Mouse (Mus musculus) B cell, adult 2 months (primary cell): Measurements from ENCODE around the gene Baiap2.
A peak's percentile ranks its signal among the peaks of the same experiment; 100 is the strongest.

Source experiments
- DNase-seq, 2 experiments: peaks; one replicate each; pipeline ENCODE4 v3.0.0; 2022

Gene Baiap2

DNA sequence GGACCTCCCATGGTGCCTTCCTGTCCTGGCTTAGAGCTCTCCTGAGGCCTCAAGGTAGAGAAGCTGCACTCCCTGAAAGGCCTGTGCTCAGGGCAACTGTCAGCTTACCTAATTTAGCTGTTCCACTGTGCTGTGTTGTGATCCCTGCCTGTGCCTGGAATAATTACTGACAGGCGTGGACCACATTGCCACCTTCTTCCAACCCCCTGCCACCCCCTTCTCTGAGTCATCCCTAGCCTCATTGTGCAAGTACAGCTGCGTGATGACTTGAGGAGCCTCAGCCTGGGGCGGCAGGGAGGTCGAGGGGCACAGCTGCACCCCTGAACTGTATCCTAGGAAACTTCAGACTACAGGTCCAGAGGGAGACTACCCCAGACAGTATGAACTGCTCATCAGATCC, 5.7 kb downstream of the Baiap2 start:
- DNase-seq: no peak

DNA sequence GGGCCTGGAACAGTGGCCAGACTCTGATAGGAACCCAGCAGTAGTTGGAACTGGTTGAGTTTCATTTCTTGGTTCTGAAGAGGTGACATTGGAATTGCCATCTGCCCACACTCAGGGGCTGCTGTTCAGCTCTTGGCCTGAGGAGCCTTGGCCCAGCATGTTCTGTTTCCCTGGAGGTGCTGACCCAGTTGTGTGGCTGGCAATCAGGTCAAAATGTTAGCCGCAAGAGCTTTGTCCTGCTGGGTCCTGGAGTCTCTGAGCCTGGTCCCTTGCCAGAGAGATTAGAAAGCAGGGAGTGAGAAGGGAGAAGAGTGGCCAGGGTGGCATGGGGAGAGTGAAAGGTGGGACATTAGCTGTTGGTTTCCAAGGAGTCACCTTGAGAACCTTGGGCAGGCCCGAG, 6.2 kb downstream of the Baiap2 start:
- DNase-seq: no peak

DNA sequence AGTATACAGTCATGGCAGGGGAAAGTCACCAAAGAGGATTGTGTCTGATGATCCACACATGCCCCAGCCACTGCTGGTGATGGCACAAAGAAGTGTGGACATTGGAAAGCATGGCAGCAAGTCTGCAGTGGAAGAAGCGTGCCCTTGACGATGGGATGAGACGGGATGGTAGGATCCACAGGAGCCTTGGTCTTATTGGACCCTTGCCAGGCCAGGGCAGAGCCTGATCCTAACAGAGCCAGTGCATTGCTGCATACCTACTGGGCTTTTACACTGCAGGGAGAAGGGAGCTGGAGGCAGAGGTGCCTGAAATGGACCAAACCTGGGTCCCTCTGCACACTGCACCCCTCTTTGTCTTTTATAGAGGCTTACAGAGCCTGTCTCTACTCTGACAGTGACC, 8.0 kb downstream of the Baiap2 start:
- no peak for DNase-seq

DNA sequence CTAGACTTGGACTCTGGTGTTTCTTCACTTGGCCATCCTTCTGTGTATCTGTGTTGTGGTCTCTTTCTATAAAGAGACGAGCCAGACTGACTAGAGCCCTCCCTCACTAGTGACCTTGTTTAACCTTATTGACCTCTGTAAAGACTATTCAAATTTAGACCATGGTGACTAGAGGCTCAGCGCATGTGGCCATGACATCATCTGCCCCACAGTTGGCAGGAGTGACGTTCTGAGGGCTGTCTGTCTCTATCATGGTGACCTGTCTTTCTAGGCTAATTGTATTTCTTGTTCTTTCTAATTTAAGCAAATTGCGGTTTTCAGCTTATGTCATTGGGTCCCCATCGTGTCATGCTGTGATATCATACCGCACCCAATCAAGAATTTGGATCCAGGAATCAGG, 8.8 kb downstream of the Baiap2 start:
- no peak for DNase-seq

DNA sequence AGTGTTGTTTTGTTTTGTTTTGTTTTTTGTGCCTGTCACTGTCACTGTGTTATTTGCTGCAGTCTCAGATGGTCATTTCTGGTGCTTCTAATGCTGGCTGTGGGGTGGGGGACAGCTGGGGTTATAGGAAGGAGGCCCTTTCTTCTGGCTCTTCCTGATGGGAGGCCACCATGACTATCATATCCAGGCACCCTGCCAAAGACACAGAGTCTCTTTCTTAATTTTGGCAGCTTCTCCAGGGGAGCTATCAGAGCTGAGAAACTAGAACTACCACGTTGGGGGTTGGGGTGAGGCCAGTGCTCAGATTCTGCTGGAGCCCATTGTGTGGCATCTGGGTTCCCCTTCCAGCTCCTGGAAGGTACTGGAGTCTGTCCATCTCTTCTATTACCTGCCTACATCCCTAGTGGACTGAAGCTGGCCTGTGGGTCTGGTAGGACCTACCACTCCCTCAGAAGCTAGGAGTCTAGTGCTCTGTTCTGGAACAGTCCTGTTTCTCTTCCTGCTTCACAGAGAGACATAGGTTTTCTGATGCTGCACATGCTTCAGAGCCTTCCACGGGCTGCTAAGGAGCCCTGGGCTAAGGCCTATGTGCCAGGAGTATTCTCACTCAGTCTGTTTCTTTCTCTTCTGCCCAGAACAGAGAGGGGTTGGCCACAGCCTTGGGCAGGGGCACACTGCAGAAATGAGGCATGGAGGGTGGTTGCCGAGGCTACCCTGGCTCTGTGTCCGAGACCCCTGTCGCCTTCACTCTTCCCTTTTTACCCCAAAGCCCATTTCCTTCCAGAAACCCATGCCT, 10.1 kb downstream of the Baiap2 start:
- no peak for DNase-seq

DNA sequence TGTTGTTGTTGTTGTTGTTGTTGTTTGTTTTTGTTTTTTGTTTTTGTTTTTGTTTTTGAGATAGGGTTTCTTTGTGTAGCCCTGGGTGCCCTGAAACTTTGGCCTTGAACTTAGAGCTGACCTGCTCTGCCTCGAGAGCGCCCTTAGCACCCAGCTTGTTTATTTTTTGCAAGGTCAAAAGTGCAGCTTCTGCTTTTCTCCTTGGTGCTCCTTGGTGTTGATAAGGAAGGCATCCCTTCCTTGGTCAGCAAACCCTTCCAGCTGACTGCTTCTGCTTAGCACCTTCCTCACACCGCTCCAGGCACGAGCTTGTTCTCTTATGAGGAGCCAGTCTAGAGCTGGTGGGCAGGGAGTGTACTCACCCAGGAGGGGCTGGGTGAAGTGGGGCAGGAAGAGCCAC, 11.7 kb downstream of the Baiap2 start:
- peak; percentile 38 to 43 for DNase-seq

DNA sequence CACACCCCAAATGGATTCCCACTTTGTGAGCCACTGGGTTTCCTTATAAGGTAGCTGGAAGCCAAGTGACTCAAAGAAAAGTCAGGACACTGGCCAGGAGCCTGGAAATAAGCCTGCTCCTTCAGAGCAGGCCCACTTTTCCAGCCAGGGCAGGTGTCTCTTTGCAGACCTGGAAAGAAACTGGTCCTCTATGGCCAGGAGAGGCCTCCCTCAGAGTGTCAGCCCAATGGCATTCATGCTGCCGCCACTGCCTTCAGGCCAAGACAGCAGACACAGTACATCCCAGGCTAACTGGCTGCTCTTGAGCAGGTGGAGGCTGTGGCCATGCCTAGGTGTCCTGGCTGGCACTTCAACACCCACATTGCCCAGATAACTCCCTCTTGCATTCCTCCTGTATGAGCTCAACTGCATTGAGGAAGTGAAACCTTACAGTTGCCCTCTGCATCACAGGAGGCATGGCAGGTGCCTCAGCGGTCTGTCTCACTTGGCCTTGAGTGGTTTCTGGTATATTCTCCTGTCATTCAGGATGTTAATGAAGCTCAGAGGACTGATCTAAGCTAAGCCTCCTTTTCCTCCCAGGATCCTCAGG, 12.3 kb downstream of the Baiap2 start:
- peak; percentile 71 to 77 for DNase-seq

DNA sequence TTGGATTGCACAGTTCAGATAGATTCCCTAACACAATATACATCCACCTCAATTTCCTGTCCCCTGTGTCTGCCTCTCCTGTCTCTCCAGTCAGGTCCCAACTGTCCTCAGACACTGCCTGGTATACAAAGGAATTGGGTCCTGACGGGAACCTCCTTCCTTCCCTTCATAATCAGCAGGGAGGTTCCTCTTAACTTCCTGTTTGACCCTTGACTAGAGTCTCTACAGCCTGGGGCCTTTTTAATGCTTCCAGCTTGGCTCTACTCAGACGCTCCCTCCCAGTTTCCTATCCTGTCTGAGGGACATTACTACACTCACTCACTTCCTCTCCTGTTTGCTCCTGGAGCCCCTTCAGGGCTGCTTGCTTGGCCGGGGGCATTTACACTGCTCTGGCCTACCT, 12.9 kb downstream of the Baiap2 start:
- DNase-seq: no peak

DNA sequence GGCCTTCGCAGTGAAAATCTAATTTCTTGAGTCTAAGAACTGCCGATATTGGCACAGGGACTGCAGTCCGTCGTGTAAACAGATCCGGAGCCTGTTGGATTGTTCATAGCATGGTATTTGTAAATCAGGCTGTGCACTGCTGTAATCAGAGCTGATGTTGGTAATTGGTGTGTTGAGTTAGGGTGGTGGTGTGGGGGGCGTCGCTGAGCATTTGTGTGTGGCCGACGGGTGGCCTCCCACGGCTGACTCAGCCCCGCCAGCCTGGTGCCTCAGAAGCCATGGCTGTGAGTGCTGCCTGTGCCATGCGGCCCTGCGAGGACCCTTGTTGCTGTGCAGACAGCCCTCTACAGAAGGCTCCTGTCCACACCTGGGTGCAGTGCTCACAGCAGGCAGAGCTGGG, 14.0 kb downstream of the Baiap2 start:
- no peak for DNase-seq

DNA sequence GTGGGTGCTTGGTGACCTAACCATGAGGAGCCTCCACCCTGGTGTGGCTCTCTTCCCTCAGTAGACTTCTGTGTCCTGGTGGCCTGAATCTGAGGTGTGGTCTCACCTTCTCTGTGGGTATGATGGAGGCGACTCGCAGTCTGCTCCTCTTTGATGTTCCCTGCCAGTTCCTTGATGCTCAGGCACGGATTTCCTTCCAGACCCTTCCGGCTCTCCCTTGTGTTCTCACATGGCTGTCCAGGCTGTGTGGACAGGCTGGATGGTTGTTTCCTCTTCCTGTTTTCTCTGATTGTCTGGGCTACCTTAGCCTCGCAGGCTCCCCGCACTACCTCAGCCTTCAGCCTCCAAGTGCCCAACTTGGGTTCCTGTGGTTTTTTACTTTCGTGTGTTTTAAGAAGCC, 16.3 kb downstream of the Baiap2 start:
- DNase-seq: no peak

DNA sequence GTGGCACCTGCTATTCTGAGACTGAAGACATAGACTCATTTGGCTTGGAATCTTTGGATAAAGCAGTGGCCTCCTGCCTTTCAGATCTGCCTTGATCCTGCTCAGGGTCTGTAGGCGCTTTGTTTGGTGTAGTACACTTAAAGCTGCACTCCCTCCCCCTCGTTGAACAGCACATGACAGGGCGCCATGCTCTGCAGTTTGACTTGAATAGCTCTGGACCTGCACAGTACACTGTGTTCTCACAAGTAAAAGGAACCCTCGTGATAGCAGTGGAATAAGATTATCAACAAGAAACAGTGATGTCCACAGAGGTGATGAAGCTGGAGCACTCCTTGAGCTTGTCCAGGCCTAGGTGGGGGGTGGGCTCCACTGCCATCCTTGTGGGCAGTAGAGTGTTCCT, 17.2 kb downstream of the Baiap2 start:
- DNase-seq: no peak

DNA sequence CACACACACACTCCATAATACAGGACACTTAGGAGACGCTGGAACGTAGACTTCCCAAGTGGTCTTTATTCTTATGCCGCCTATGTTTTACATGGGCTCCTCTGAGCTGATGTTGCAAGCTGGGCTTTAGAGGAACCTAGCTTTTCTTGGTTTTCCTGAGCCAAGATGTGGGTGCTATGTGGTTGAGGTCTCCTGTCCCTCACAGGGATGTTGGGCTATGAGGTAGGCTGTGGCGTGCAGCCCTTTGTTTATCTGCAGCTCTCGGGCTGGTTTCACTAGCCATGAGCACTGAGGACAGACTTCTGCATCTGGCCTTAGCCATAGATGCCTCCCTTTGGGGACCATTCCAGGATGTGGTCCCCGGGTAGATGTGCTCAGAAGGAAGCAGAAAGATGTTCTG, 18.1 kb downstream of the Baiap2 start:
- DNase-seq: no peak

DNA sequence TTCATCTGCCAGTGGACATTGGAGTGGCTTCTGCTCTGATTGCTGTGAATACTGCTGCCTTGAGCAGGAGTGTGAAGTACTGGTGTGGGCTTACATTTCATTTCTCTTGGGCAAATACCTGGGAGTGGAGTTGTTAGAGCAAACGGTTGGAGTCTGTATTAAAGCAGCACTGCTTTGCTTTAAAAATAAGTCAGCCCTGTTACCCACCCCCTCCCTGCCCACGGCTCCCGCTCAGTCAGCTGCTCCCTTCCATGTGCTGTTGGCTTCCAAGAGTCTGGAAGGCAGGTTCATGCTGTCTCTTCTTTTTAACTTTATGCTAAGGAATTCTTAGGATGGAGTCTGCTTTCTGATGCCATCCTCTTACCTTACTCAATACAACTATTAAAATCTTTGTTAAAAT, 18.9 kb downstream of the Baiap2 start:
- no peak for DNase-seq

DNA sequence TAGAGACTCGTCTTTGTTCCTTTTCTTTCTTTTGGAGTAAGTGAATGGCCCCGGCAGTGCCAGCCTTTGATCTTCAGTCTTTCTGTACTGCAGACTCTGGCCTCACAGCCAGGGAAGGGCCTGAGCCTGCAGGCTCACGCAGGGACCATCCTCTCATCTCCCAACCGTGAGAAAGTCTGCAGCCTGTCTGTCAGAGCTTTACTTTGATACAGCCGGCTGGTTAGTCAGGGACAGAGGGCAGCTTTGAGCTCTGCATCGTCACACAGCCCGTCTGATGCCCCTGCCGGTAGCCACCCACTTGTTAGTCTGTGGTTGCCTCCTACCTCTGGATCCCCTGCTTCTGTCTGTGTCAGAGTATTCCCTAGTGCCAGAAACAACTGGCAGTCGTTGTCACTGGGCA, 22.5 kb downstream of the Baiap2 start:
- DNase-seq: no peak

DNA sequence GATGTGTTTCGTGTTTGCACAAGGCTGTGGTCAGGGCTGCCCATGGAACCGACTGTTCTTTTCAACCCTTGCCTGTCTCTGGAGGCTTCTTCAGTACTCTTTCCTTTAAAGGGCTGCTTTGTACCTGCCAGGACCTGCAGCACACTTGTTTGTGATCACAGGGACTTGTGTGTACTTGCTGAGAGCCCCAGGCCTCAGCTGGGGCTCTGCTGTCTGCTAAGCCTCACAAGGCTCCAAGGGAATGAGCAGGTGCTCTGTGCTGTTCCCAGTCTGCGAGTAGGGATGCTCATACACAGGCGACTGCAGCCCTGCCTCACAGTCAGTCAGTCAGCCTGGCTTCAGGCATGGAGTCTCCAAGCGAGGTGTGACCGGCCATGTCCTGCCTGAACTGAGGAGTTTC, 23.7 kb downstream of the Baiap2 start:
- no peak for DNase-seq

DNA sequence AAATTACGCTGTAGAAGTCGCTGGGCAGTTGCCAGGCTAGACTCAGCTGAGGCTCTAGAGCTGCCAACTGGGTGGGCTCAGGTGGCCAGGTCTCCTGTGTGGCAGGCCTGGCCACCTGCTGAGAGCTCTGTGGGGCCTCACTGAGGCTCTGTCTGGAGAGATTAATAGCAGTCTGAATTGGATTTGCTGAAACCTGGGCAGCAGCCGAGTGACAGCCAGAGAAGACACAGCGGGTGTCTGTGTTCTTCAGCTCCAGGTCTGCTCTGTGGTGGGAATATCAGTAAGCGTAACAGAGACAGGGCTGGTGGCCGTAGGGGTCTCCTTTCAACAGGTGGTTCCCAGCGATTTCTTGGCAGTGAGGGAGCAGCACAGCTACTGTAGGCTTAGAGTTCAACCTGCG, 24.8 kb downstream of the Baiap2 start:
- DNase-seq: no peak

DNA sequence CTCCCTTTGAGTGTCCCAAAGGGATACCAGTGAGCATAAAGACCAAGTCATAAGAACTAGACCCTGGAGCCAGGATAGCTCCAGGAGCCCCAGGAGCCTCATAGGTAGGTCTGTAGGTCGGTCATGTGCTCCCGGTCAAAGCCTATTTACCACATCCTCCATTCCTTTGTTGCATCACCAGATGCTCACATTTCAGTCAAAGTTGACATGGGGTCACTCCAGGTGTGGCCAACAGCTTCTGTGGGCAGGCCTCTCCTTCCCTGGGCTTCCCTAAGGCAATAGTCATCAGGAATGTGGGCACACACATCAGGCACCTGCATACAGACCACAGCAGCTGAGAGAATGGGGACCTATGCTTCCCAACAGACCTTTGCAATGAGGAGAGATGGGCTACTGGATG, 25.3 kb downstream of the Baiap2 start:
- DNase-seq: no peak

DNA sequence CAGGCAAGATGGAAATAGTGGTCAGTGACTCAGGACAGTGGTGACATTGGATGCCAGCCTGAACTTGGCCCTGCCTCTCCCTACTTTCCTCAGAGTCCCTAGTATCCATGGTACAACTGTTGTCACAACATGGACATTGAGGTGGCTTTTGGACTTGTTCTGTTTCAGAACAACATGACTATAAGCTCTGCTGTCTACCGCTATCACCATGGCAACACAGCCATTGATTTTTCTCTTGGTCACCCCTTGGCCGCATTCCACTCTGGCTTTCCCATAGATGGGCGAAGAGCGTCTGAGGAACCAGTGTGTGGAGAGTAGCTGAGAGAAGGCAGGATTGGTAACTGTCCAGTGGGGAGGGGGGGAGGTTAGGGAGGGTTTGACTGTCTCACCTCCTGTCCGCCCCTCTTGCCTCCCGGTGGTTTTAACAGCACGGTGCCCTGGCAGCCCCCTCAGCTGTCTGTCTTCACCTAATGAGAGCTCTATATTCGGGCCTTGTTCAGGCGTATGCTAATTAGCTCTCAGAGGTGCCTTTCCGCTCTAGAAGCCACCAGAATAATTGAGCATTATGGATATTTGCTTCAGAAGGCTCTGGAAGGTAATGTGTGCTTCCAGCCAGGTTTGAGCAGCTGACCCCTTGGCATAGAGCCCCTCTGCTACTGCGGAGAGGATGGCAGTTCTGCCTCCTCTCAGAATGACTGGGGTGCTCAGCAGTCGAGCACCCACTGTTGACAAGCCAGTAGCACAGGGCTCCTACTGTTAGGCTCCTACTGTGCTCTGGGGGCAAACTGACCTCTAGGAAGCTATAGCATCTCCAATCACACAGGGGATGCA, 27.7 kb downstream of the Baiap2 start:
- no peak for DNase-seq

DNA sequence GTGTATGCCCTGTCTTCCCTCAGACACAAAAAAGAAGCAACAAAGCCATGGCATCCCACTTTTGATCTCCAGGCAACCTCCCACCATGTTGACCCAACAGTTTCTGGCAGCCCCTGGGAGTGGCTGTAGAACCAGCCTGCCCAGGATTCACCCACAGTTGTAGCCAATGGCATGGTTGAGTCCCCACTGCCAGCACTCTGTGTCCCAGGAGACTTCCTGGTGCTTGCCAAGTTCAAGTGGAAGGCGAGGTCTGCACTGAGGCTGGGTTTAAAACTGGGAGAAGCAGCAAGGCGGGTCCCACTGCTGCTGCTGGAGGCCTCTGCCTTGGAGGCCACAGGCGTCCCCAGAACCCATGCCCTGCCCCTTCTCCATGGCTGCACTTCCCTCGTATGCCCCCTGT, 31.2 kb downstream of the Baiap2 start:
- DNase-seq: no peak

DNA sequence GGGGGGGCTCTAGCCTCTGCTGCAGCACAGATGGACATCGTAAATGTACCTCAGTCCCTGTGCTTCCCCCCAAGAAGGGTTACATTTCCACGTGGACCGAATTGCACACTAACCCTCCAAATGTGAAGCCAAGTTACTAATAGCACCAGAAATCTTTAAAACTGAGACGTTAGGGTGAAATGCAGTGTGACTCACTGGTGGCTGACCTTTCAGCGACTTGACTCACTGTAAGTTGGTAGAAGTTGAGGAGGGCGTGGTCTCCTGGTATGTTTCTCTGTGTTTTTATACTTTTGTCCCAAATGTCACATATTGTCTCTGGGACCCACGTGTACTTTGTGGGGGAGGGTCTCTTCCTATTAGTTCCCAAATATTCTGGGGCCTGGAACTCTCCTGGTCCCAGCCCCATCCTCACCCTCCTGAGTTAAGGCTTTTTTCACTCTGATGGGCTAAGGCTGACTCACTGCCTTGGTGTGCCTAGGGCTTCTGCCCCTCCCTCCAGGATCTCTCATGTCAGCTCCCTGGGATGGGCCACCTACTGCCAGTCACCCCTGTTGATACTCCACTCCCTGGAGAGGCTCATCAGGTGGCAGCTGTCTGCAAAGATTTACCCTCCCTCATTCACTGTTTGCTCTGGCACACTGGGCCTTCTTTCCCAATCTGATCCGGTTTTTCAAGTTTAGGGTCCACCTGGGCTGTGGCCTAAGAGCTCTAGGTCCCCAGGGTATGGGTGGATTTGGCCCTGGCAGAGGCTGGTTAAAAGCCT, 33.4 kb downstream of the Baiap2 start:
- no peak for DNase-seq

DNA sequence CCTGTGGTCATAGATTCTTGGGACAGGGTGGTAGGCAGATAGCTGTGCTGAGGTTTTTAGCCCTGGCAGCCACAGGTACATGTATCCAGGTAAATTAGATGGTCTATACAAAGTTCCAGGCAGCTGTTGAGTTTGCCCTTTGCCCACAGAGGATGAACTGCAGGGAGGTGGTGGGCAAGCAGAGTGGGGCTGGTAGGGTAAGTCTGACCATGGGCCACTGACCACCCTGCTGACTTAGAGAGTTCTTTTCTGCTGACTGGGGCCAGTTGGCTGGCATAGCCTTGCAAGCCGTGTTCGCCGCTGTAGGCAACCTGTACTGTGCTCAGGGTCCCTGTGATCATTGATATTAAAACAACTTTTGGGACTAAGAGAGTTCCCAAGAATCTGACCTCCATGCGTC, 36.1 kb downstream of the Baiap2 start:
- DNase-seq: no peak

DNA sequence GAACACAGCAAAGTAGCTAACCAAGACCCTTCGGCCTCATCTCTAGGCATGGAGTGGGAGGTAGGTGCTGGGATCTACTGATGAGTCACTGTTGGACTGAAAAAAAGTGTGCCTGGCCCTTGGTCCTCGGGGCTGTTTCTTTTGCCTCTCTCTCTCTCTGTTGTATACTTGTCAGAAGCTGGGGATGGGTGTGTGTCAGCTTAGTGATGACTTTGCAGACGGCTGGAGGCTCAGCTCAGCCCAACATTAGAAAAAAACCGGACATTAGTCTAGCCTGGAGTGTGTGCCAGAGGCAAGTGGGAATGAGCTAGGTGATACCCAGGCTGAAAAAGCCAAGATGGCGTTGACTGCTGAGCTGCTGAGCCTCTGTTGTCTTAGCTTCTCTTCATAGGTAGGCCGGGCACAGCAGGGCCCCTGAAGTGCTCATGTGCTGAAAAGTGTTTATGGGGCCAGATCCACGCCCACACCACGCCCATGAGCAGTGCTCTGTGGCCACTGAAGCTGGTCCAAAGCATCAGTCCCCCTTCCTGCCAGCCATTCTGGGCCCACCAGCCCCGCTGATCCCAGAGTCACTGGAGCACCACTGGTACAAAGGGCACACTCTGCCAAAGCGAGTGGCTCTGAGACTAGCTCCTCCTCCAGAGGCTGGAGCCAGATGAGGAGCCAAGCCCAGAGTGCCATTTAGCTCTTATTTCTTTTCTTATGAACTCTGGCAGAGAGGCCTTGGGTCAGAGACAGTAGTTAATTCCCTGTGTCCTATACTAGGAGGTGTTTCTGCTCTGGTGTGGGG, 37.2 kb downstream of the Baiap2 start:
- no peak for DNase-seq

DNA sequence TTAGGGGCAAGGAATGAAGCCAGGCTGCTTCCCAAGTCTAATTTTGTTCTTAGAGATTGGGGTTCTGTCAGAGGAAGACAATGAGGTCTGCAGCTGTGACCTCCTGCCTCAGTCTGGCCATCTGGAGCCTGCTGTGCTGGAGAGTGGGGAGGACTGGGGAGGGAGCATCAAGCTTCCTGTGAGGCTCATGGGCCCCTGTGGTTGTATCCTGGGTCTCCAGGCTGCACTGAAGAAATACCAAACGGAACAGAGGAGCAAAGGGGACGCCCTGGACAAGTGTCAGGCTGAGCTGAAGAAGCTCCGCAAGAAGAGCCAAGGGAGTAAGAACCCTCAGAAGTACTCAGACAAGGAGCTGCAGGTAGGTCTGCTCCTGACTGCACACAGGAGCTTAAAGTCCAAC, 39.2 kb downstream of the Baiap2 start:
- DNase-seq: no peak
